Mouse (Mus musculus) erythroblast, embryonic 14.5 days (primary cell): Measurements from ENCODE around the gene H6pd. TPM values are rescaled to one million over a fixed set of nuclear protein-coding genes. Genes with fewer than 3 reads are reported as not detected.

Experiments used
- H3K27me3 ChIP-seq: 2 replicates; pipeline ENCODE4 v1.6.1; 2012; ENCODE audit warnings: inconsistent platforms; ENCODE audit not compliant: control insufficient read depth
- H3K36me3 ChIP-seq: 2 replicates; pipeline ENCODE4 v1.6.1; 2012; ENCODE audit warnings: mild to moderate bottlenecking, inconsistent platforms; ENCODE audit not compliant: control insufficient read depth
- H3K4me1 ChIP-seq: 2 replicates; pipeline ENCODE4 v1.6.1; 2012; ENCODE audit warnings: inconsistent platforms; ENCODE audit not compliant: control insufficient read depth
- H3K4me3 ChIP-seq: replicated peaks from 2 replicates; pipeline ENCODE3; 2012; ENCODE audit warnings: moderate library complexity, mild to moderate bottlenecking, inconsistent platforms
- H3K9me3 ChIP-seq: 2 replicates; pipeline ENCODE4 v1.6.1; 2012; ENCODE audit warnings: low read length, inconsistent platforms, mixed read lengths; ENCODE audit not compliant: control insufficient read depth
- GATA1 ChIP-seq: IDR thresholded peaks from 2 replicates; pipeline ENCODE4 v1.6.1; 2012; ENCODE audit warnings: low read length, inconsistent platforms, mixed read lengths
- TAL1 ChIP-seq: IDR thresholded peaks from 3 replicates; pipeline ENCODE4 v1.6.1; 2012; ENCODE audit warnings: low read length, inconsistent platforms, mixed read lengths
- polyA plus RNA-seq: library from polyadenylated mRNA; stranded (reverse); fragments of >175 nt; gene quantifications from 2 replicates; pipeline ENCODE4 v1.2.3, GENCODE M21; 2012

H6pd gene
- polyA plus RNA-seq, 1 experiment: 0.06 TPM

- Histone ChIP-seq H3K4me3 (peak overlapping the region; percentile 14), H3K9me3 (no peaks in the 10 kb centered on the region), H3K4me1 (no peaks in the 10 kb centered on the region), H3K27me3 (peaks cover 74% of the 10 kb centered on the region), H3K36me3 (no peaks in the 10 kb centered on the region)
- no peak for TF ChIP-seq TAL1
- TF ChIP-seq GATA1: no peak
Observed at GRCm38 (mm10) chr4:150030449-150031233, 21.8 kb upstream of the H6pd start.

GRCm38 (mm10) chr4:150029885-150030284, 21.1 kb upstream of the H6pd start:
- Histone ChIP-seq H3K9me3 (no peaks in the 10 kb centered on the region), H3K27me3 (peaks cover 70% of the 10 kb centered on the region), H3K36me3 (no peaks in the 10 kb centered on the region), H3K4me3 (no peak overlapping the region), H3K4me1 (no peaks in the 10 kb centered on the region)
- TF ChIP-seq GATA1: no peak
- TF ChIP-seq TAL1: no peak

- TF ChIP-seq GATA1: no peak
- no peak for TF ChIP-seq TAL1
- Histone ChIP-seq H3K4me3 (no peak overlapping the region), H3K4me1 (peaks cover 2% of the 10 kb centered on the region), H3K27me3 (peaks cover 6% of the 10 kb centered on the region), H3K9me3 (no peaks in the 10 kb centered on the region), H3K36me3 (no peaks in the 10 kb centered on the region)
Observed at GRCm38 (mm10) chr4:150023518-150023917, 14.7 kb upstream of the H6pd start.

GRCm38 (mm10) chr4:150019741-150020380, 11.0 kb upstream of the H6pd start:
- Histone ChIP-seq H3K4me3 (no peak overlapping the region), H3K4me1 (peaks cover 2% of the 10 kb centered on the region), H3K9me3 (no peaks in the 10 kb centered on the region), H3K36me3 (no peaks in the 10 kb centered on the region), H3K27me3 (no peaks in the 10 kb centered on the region)
- no peak for TF ChIP-seq GATA1
- no peak for TF ChIP-seq TAL1

- H3K4me3 ChIP-seq: no peak overlapping the region
- H3K36me3 ChIP-seq: no peaks in the 10 kb centered on the region
- no peak for TF ChIP-seq GATA1
- no peak for TF ChIP-seq TAL1
- peaks cover 2% of the 10 kb centered on the region; the same call in 1 of the 2 replicates for H3K4me1 ChIP-seq
- no peaks in the 10 kb centered on the region for H3K9me3 ChIP-seq
- no peaks in the 10 kb centered on the region for H3K27me3 ChIP-seq
Observed at GRCm38 (mm10) chr4:150015436-150015835, 6.6 kb upstream of the H6pd start.

GRCm38 (mm10) chr4:150014378-150015091, 5.7 kb upstream of the H6pd start:
- Histone ChIP-seq H3K4me1 (peaks cover 4% of the 10 kb centered on the region), H3K4me3 (no peak overlapping the region), H3K9me3 (no peaks in the 10 kb centered on the region), H3K36me3 (no peaks in the 10 kb centered on the region), H3K27me3 (no peaks in the 10 kb centered on the region)
- no peak for TF ChIP-seq TAL1
- no peak for TF ChIP-seq GATA1

GRCm38 (mm10) chr4:150013805-150014204, 5.0 kb upstream of the H6pd start:
- Histone ChIP-seq H3K4me1 (peaks cover 11% of the 10 kb centered on the region), H3K9me3 (no peaks in the 10 kb centered on the region), H3K27me3 (no peaks in the 10 kb centered on the region), H3K4me3 (no peak overlapping the region), H3K36me3 (no peaks in the 10 kb centered on the region)
- TF ChIP-seq GATA1 (no peak), TAL1 (no peak)

- H3K27me3 ChIP-seq: no peaks in the 10 kb centered on the region
Observed at GRCm38 (mm10) chr4:150013186-150013690, 4.4 kb upstream of the H6pd start.

GRCm38 (mm10) chr4:150012322-150012723, 3.5 kb upstream of the H6pd start:
- no peaks in the 10 kb centered on the region for H3K9me3 ChIP-seq
- H3K27me3 ChIP-seq: no peaks in the 10 kb centered on the region
- no peaks in the 10 kb centered on the region for H3K36me3 ChIP-seq
- no peak overlapping the region for H3K4me3 ChIP-seq
- TF ChIP-seq GATA1 (no peak), TAL1 (no peak)
- peaks cover 23% of the 10 kb centered on the region for H3K4me1 ChIP-seq

More at GRCm38 (mm10) chr4:150013186-150013690, 4.4 kb upstream of the H6pd start:
- no peak for TF ChIP-seq TAL1
- TF ChIP-seq GATA1: no peak
- Histone ChIP-seq H3K9me3 (no peaks in the 10 kb centered on the region), H3K36me3 (no peaks in the 10 kb centered on the region), H3K4me3 (no peak overlapping the region), H3K4me1 (peaks cover 17% of the 10 kb centered on the region)
